Mouse (Mus musculus) heart, adult 10 weeks (tissue): ENCODE results near the gene Krt73. TPM values are rescaled to one million over a fixed set of nuclear protein-coding genes. Genes with fewer than 3 reads are reported as not detected.

Experiments used
- polyA plus RNA-seq: library from polyadenylated mRNA; stranded (reverse); fragments of 350-450 nt; fragmentation: Illumina TruSeq; extraction: RNeasy Lipid Tissue Mini Kit (QIAGEN cat#74804); gene quantifications from one replicate; pipeline ENCODE4 v1.2.3, GENCODE M21; 2014; ENCODE audit warnings: low read depth, low replicate concordance

The Krt73 gene
- not detected for polyA plus RNA-seq

GRCm38 (mm10) chr15:101802296-101802835, at the start of gene Krt73:
Gene Krt73 (minus strand): TSS chr15:101802346.

DNA sequence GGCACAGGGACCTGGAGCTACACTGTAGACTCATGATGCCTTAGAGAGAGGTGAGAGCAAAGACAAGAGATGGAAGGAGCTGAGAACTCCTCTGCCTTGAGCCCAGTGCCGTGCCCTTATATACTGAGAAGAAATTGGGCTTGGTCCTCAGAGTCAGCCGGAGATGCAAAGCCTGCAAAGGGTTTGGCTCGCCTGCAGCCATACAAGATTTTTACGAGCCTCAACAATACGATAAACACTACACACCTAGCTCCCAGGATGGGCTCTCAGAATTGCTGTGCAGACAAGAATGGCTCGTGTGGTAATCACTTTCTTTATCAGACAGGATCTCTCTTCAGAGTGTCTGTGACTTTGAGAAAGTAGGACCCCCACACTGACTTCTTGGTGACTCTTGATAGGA, 48.5 kb upstream of the Krt73 start, which contains the start of gene Krt1:
TSS of gene Krt1 (minus strand) at position 101 of the 400 bp plus-strand sequence.

GRCm38 (mm10) chr15:101817875-101818274, 15.7 kb upstream of the Krt73 start, which contains the start of gene Krt2:
Gene Krt2 (minus strand): TSS chr15:101818169.

GRCm38 (mm10) chr15:101786360-101786759, 15.8 kb downstream of the Krt73 start, which contains the start of gene Krt72:
Gene Krt72 (minus strand): TSS chr15:101786460.

Other genes starting within 250 kb of the Krt73 start
- gene Krt90, start 239.4 kb downstream of the Krt73 start, polyA plus RNA-seq = not detected
- not detected for gene Krt75, start 228.4 kb downstream of the Krt73 start, polyA plus RNA-seq
- not detected for gene Gm5414, start 174.2 kb downstream of the Krt73 start, polyA plus RNA-seq
- not detected for gene Gm5478, start 155.0 kb downstream of the Krt73 start, polyA plus RNA-seq
- not detected for gene Krt6b, start 122.1 kb downstream of the Krt73 start, polyA plus RNA-seq
- gene Krt6a, start 108.0 kb downstream of the Krt73 start, polyA plus RNA-seq = not detected
- gene Krt5, start 89.4 kb downstream of the Krt73 start, polyA plus RNA-seq = not detected
- not detected for gene Krt71, start 59.2 kb downstream of the Krt73 start, polyA plus RNA-seq
- not detected for gene Krt72, start 15.9 kb downstream of the Krt73 start, polyA plus RNA-seq
- not detected for gene Krt2, start 15.8 kb upstream of the Krt73 start, polyA plus RNA-seq
- not detected for gene Krt1, start 48.4 kb upstream of the Krt73 start, polyA plus RNA-seq
- not detected for gene Krt77, start 67.4 kb upstream of the Krt73 start, polyA plus RNA-seq
- gene Krt76, start 90.6 kb upstream of the Krt73 start, polyA plus RNA-seq = not detected
- not detected for gene Krt4, start 122.4 kb upstream of the Krt73 start, polyA plus RNA-seq
- 0.52 TPM for gene Krt79, start 138.0 kb upstream of the Krt73 start, polyA plus RNA-seq
- not detected for gene Krt78, start 151.9 kb upstream of the Krt73 start, polyA plus RNA-seq
- gene Krt8, start 202.1 kb upstream of the Krt73 start, polyA plus RNA-seq = 3.2 TPM
- 4.3 TPM for gene Krt18, start 225.8 kb upstream of the Krt73 start, polyA plus RNA-seq